Mouse (Mus musculus): ENCODE data around the gene Tceal8.

Gene Tceal8

DNA sequence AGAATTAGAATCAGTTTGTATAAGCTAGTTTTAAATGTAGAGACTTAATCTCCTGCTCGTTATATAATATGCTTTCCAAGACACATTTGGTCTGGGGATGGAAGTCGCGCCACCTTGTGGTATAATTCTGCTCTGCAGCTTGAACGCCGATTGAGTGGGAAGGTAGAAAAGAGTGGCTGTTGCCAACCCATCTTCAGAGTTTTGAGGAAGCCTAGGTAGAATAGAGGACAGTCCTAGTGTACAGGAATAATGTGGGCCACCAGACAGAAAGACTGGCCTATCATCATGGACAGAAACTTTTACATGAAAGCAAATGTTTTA is 44.4 kb downstream of the Tceal8 start:
- CTCF ChIA-PET: no interaction called here

GRCm38 (mm10) chrX:136127038-136127743 is 45.0 kb downstream of the Tceal8 start:
- CTCF ChIA-PET: no interaction called here
